Mouse (Mus musculus) retina, postnatal 7 days (tissue): ENCODE measurements around the gene Atg2a.
A peak's percentile ranks its signal among the peaks of the same experiment; 100 is the strongest.
"Not testable (repeated sequence)": the region's sequence is repeated elsewhere in the genome, so short reads cannot be mapped to it uniquely, and the experiment has no call there.

Experiments used
- DNase-seq: peaks from one replicate; pipeline ENCODE4 v3.0.0-alpha.2; 2012; ENCODE audit warnings: low read depth, low spot score

Gene Atg2a

GRCm38 (mm10) chr19:6296551-6297210 is 55.2 kb downstream of the Atg2a start:
- no peak for DNase-seq

- no peak for DNase-seq
These were observed 56.2 kb downstream of the Atg2a start for GRCm38 (mm10) chr19:6297641-6298040.

DNA sequence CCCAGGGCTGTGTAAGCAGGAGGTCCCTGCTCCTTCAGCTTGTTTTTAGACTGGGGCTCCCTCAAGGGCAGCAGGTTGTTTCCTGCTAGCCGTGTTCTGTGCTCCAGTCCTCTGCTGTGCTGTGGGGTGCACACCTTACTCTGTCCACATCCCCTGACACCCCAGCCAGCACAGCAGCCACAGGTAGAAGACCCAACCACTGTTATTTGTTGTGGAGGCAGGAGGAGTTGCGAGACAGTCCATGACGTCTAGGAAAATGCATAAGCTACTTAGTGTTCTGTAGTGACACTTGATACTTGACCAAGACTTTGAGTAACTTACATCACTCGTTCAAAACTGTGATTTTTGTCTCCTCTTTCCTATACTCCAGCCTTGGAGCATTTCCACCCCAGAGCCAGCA is 57.5 kb downstream of the Atg2a start:
- DNase-seq, result no peak

GRCm38 (mm10) chr19:6299450-6300267 is 58.2 kb downstream of the Atg2a start:
- no peak for DNase-seq

DNA sequence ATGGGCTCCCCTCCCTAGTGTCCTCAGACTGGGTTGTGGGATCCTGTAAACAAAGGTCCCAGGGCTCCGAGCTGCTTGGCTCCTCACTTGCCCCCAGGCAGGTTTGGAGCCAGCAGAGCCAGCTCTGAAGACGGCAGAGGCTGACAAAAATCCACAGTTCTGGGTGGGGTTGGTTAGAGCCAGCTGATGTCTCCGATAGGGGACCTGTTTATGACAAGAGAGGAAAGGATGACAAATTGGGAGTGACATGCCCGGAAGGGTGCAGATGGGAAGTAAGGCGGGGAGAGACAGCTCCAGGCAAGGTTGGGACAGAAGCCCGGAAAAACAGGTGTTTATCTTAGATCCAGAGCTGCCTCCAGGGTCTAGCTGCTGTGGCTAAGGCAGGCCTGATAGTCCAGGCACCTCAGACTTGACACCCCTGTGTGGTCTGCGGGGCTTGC is 59.0 kb downstream of the Atg2a start:
- no peak for DNase-seq

GRCm38 (mm10) chr19:6302114-6302513 is 60.6 kb downstream of the Atg2a start:
- no peak for DNase-seq

DNA sequence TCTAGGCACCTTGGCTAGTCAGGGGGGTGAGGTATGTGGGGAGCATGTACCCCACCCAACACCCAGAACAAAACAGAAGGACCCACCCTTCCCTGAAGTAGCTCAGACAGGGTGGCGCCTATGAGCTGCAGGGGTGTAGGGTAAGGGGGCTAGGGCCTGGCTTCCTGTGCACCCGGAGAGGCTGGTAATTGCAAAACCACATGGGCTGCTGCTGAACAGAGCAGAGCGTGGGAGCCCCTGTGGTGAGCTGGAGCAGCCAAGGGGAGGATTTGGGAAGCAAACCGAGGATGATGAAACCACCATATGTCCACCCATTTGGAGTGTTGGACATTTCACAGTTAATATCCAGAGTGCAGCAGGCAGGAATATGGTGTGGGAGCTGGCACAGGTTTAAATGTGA is 61.1 kb downstream of the Atg2a start:
- DNase-seq, result no peak

DNA sequence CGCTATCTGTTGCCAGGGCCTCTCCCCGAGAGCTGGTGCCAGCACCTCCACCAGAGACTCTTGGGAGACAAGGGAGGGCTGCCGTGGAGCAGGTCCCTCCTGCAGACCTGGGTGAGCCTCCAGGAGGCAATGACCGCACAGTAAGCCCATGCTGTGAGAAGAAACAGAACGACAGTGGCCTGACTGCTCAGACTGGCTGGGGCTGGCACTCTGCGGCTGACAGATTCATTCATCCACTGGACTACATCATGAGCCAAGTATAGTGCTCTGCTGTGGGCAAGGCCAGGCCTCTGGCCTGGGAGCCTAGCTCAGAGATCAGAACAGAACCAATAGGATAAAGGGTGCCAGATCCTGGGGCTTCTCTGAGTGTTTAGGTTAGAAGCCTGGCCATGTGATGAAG is 62.4 kb downstream of the Atg2a start:
- no peak for DNase-seq

- peak; percentile 87 for DNase-seq
These were observed 63.5 kb downstream of the Atg2a start for GRCm38 (mm10) chr19:6304787-6305516.

DNA sequence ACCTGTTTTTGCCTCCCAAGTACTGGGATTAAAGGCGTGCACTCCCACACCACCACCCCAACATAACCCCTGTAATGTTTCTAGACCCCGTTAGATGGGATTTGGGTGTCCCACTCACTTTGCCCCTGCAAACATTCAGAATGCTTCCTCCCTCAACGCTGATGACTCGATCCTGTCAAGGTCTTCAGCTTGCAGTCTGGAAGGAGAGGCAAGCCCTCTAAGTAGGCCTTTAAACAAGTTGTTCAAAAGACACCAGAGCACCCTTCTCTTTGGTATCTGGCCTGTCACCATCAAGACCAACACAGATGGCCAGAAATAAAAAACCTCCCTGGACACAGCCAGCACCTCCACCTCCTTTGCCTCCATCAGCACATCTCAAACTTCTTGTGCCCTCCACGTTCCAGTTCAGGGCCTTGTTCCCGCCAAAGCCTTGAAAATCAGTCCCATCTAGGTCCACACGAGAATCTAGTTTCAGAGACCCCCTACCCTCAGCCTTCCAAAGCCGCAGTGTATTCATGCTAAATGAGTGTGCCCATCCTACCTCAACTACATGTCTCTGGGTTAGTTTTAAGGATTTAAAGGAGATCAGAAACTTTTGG is 64.1 kb downstream of the Atg2a start:
- DNase-seq, result no peak

DNA sequence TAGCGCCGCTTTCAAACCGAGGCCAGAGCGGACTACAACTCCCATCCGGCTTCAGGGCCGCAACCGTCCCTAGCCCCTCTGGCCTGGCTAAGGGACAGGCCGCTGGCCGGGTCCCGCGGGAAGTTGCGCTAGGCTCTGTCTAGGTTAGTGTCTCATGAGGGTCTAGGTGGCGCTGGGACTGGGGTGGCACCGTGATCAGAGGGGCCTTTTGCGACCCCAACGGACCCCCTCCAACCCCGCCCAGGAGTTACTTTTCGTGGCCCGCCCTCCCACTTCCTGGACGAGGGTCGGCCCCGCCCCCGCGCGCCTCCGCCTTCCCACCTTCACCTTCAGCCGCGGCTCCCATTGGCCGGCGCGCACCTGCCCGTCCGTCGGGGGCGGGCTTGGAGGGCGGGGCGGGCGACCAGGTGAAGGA is 64.7 kb downstream of the Atg2a start, which contains the start of gene Cdc42bpg:
Gene Cdc42bpg, plus strand, starts transcription at position 320 of the 415 bp plus-strand sequence.
- DNase-seq, result peak; percentile 67

- peak; percentile 78 for DNase-seq
These were observed 65.1 kb downstream of the Atg2a start for GRCm38 (mm10) chr19:6306586-6306985.

DNA sequence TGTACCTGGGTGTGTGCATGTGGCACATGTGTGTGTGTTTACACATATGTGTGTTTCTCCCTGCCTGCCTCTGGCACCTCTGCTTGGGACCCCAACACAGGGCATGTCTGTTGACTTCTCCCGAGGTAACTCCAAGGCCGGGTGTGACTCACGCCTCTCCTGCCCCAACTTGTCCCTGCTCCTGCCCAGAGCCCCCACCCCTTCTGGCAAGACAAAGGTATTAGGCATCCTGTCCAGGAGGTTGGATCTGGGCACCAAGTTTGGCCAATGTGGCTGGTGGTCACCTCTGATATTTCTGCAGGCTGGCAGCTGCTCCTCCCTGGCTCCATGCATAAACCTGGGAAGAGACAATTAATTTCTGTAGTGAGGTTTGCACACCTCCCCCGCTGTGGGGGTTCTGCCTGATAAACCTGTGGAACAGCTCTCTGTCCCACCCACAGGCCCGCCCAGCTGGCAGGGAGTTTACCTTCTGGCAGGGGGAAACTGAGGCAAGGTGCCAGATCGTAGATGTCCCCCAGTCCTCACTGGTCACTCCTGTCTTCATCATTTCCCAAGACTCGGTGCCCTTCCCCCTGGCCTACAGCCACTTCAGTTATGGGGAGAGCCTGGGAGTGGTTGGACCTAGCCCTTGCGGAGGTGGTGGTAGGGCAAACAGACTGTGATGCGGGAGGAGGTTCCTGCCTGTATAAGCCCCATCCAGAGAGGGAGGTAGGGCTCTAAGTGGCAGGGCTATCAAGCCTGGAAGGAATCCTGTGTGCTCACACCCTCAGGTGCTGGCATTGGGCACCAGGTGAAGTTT is 66.5 kb downstream of the Atg2a start:
- no peak for DNase-seq

DNA sequence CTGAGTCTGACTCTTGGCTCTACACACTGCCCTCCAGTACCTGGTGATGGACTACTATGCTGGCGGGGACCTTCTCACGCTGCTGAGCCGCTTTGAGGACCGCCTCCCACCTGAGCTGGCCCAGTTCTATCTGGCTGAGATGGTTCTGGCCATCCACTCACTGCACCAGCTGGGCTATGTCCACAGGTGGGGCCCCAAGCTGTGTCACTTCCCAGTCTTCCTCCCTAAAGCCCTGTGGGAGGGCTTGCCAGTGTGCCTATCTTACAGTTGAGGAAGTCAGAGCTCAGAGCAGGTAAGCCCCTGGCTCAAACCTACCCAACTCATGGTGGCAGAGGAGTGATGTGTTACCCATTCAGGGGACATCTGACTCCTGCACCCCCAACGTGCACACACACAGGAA is 68.7 kb downstream of the Atg2a start:
- no peak for DNase-seq

DNA sequence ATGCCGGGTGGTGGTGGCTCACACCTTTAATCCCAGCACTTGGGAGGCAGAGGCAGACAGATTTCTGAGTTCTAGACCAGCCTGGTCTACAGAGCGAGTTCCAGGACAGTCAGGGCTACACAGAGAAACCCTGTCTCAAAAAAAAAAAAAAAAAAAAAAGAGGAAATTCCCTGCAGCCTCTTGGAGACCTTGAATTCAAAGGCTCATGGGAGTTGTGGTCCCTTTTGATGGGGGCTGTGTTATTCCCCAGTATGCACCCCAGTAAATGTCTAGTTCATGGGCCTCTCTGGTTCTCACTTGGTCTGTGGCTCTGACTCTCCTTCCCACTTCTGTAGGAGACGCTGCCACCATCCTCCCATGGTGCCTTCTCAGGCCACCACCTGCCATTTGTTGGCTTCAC is 70.3 kb downstream of the Atg2a start:
- not testable (repeated sequence) for DNase-seq
